Mouse (Mus musculus): ENCODE results near the gene Mepe. TPM values are rescaled to one million over a fixed set of nuclear protein-coding genes. Genes with fewer than 3 reads are reported as not detected.

Mepe gene
- polyA plus RNA-seq, 1 experiment from 2014 or later: not detected

DNA sequence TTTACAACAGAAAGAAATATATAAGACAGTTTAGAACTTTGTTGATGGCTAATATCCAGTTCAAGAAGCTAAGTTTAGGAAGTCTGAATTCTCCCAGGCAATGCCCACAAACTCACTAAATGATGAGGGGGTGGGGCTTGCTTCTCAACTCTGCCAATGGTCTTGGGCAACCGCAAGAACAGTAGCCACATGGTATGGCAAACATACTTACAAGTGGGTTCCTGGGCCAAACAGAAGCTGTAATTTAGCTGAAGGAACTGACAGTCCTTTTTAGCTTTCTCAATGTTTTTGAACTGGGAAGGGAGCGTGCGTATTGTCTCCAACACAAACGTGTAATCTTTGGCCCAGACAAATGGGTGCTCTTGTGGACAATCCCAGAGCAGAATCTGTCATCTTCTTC lies 46.2 kb downstream of the Mepe start:
- Histone ChIP-seq H3K4me1 (ENCODE audit: control insufficient read depth, insufficient read depth, low read depth, low read length) (peaks cover 2% of the 10 kb centered on the region; the same call in 1 of the 2 replicates), H3K4me3 (ENCODE audit: low read length) (no peak overlapping the region), H3K4me2 (ENCODE audit: low read length) (no peak overlapping the region), H3K36me3 (ENCODE audit: control insufficient read depth, insufficient read depth, low read length) (no peaks in the 10 kb centered on the region), H3K9me3 (ENCODE audit: control insufficient read depth, low read length) (no peaks in the 10 kb centered on the region), H3K9ac (ENCODE audit: low read depth, low read length) (no peak overlapping the region), H3K27me3 (replicated peaks; ENCODE audit: control insufficient read depth, insufficient read depth, low read length) (no peaks in the 10 kb centered on the region), H3K27ac (ENCODE audit: low read depth, low read length) (no peak overlapping the region)
- ATAC-seq: no peak
- 90% methylated on average over 4 of the region's 4 CpGs for WGBS

DNA sequence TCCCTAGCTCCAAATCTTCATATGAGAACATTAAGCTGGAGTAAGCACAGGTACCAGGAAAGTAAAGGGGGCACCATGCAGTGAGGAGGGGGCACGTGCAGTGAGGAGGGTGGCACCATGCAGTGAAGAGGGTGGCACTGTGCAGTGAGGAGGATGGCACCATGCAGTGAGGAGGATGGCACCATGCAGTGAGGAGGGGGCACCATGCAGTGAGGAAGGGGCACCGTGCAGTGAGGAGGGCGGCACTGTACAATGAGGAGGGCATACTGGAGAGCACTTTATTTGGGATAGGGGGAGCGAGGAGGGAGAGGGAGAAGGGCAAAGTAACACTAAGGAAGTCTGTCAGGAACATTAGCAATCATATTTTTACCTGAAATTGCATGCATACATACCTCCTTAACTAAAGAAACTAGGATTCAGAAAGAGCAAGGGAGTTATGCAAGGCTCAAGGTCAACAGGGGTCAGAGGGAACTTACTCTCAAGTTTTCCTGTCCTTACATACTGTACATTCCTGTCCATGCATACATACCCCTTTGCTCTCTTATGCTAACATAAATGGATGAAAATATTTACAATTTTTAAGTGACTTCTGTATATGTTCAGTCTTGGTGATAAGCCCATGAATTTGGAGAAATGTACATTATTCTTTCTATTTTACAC lies 48.6 kb downstream of the Mepe start:
- Histone ChIP-seq H3K36me3 (ENCODE audit: control insufficient read depth, insufficient read depth, low read length) (no peaks in the 10 kb centered on the region), H3K4me1 (ENCODE audit: control insufficient read depth, insufficient read depth, low read depth, low read length) (peaks cover 2% of the 10 kb centered on the region; the same call in 1 of the 2 replicates), H3K27me3 (replicated peaks; ENCODE audit: control insufficient read depth, insufficient read depth, low read length) (no peaks in the 10 kb centered on the region), H3K4me2 (ENCODE audit: low read length) (no peak overlapping the region), H3K4me3 (ENCODE audit: low read length) (no peak overlapping the region), H3K27ac (ENCODE audit: low read depth, low read length) (no peak overlapping the region), H3K9me3 (ENCODE audit: control insufficient read depth, low read length) (no peaks in the 10 kb centered on the region), H3K9ac (ENCODE audit: low read depth, low read length) (no peak overlapping the region)
- WGBS: 76% methylated on average over 4 of the region's 4 CpGs
- ATAC-seq: no peak

DNA sequence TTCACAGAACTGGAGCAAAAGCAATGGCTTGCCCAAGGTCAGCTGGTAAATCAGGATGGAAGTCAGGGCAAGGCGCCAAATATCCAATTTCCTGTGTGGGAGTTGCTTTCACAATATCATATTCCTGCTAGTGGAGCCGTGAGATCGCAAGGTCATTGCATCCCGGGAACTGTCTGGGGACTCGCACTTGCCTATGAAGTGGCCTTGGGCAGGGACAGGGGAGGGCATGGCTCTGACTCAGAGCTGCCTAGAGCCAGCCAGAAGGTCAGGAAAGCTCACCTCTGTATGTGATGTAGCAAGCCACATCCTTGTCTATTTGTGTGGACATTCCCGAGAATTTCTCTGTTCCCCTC lies 49.2 kb downstream of the Mepe start:
- H3K36me3 ChIP-seq (ENCODE audit: control insufficient read depth, insufficient read depth, low read length): no peaks in the 10 kb centered on the region
- no peaks in the 10 kb centered on the region for H3K9me3 ChIP-seq (ENCODE audit: control insufficient read depth, low read length)
- H3K4me1 ChIP-seq (ENCODE audit: control insufficient read depth, insufficient read depth, low read depth, low read length): peaks cover 2% of the 10 kb centered on the region; the same call in 1 of the 2 replicates
- no peak overlapping the region for H3K4me3 ChIP-seq (ENCODE audit: low read length)
- H3K4me2 ChIP-seq (ENCODE audit: low read length): no peak overlapping the region
- no peak overlapping the region for H3K9ac ChIP-seq (ENCODE audit: low read depth, low read length)
- no peak for ATAC-seq
- H3K27me3 ChIP-seq (replicated peaks; ENCODE audit: control insufficient read depth, insufficient read depth, low read length): no peaks in the 10 kb centered on the region
- H3K27ac ChIP-seq (ENCODE audit: low read depth, low read length): no peak overlapping the region
- 75% methylated on average over 6 of the region's 6 CpGs for WGBS

DNA sequence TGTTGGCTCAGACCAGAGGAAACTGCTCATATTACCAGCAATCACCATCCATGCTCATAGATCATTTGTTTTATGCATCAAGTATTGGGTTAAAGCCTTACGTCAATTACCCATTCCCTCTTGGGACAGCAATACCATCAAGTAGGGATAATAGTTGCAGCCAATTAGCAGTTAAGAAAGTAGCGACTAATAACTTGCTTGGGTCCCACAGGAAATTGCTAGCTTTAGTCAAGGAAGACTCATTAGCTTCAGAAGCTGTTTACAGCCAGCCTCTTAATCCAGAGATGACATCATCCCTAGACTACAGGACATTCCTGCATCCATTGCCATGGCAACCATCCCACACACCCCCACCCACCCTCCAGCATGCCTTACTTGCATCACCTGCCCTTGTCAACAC lies 50.0 kb downstream of the Mepe start:
- no peak overlapping the region for H3K4me3 ChIP-seq (ENCODE audit: low read length)
- no peaks in the 10 kb centered on the region for H3K9me3 ChIP-seq (ENCODE audit: control insufficient read depth, low read length)
- H3K27me3 ChIP-seq (replicated peaks; ENCODE audit: control insufficient read depth, insufficient read depth, low read length): no peaks in the 10 kb centered on the region
- no peak overlapping the region for H3K4me2 ChIP-seq (ENCODE audit: low read length)
- peaks cover 2% of the 10 kb centered on the region; the same call in 1 of the 2 replicates for H3K4me1 ChIP-seq (ENCODE audit: control insufficient read depth, insufficient read depth, low read depth, low read length)
- H3K36me3 ChIP-seq (ENCODE audit: control insufficient read depth, insufficient read depth, low read length): no peaks in the 10 kb centered on the region
- ATAC-seq: 0 out of 2 replicates have a peak, but pooled peaks have one; percentile 40
- no peak overlapping the region for H3K27ac ChIP-seq (ENCODE audit: low read depth, low read length)
- no peak overlapping the region for H3K9ac ChIP-seq (ENCODE audit: low read depth, low read length)
- WGBS: 58% methylated on average over 2 of the region's 2 CpGs

DNA sequence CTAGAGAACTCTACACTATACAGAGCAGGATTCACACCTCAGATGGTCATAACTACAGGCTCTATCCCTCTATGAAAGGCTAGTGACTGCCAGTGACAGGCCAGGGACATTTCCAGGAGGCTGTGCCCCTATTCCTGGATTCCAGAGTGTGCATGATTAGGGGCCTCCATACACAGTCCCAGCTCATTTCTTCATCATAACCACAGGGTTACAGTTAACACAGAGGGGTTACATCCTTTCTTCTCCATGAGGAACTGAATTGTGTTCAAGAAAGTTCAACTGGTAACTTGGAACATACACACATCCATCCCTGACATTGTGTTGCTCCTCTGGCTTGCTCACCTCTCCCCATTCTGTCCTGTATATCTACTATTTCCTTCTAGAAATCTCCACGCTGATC lies 51.8 kb downstream of the Mepe start:
- Histone ChIP-seq H3K4me2 (ENCODE audit: low read length) (no peak overlapping the region), H3K9ac (ENCODE audit: low read depth, low read length) (no peak overlapping the region), H3K4me3 (ENCODE audit: low read length) (no peak overlapping the region), H3K4me1 (ENCODE audit: control insufficient read depth, insufficient read depth, low read depth, low read length) (peaks cover 2% of the 10 kb centered on the region; the same call in 1 of the 2 replicates), H3K9me3 (ENCODE audit: control insufficient read depth, low read length) (no peaks in the 10 kb centered on the region), H3K36me3 (ENCODE audit: control insufficient read depth, insufficient read depth, low read length) (no peaks in the 10 kb centered on the region), H3K27ac (ENCODE audit: low read depth, low read length) (no peak overlapping the region), H3K27me3 (replicated peaks; ENCODE audit: control insufficient read depth, insufficient read depth, low read length) (no peaks in the 10 kb centered on the region)
- WGBS: 90% methylated on average over 1 of the region's 1 CpGs
- no peak for ATAC-seq

DNA sequence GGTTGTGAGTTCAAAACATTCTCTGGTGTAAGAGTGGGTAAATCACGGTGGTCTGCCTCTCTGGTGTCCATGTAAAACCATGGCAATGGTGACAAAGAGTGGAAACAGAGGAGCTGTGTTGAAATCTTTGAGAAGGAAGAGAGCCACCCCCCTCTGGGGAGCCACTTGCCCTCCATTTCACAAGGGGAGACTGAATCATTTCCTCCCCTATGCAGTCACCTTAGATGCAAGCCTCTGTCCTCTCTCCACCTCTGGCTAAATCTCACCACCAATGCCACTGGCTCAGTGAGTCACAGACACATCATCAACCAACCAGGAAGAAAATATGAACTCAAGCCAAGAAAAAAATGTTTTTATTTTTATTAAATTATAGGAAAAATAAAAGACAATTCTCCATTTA lies 55.4 kb downstream of the Mepe start:
- Histone ChIP-seq H3K36me3 (ENCODE audit: control insufficient read depth, insufficient read depth, low read length) (no peaks in the 10 kb centered on the region), H3K27me3 (replicated peaks; ENCODE audit: control insufficient read depth, insufficient read depth, low read length) (no peaks in the 10 kb centered on the region), H3K9me3 (ENCODE audit: control insufficient read depth, low read length) (no peaks in the 10 kb centered on the region), H3K27ac (ENCODE audit: low read depth, low read length) (no peak overlapping the region), H3K4me2 (ENCODE audit: low read length) (no peak overlapping the region), H3K4me3 (ENCODE audit: low read length) (no peak overlapping the region), H3K4me1 (ENCODE audit: control insufficient read depth, insufficient read depth, low read depth, low read length) (no peaks in the 10 kb centered on the region), H3K9ac (ENCODE audit: low read depth, low read length) (no peak overlapping the region)
- ATAC-seq: no peak
- WGBS: 81% methylated on average over 1 of the region's 1 CpGs

DNA sequence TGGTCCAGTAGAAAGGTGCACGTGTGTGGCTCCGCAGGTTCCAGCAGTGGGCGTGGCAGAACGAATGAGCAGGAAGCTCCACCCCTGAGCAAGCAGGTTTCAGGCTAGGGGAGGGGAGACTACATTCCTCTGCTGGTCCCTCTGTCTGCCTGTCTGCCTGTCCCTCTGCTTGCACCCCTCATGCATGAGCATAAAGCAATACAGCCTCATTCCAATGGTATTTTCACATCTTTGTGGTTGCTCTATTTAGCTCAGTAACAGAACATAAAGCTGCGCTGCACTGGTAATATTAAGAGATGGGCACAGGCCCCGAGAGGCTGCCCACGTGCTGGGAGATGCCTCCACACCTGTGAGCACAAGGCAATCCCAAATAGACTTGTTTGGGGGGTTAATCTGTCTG lies 56.5 kb downstream of the Mepe start:
- Histone ChIP-seq H3K27ac (ENCODE audit: low read depth, low read length) (no peak overlapping the region), H3K27me3 (replicated peaks; ENCODE audit: control insufficient read depth, insufficient read depth, low read length) (no peaks in the 10 kb centered on the region), H3K9me3 (ENCODE audit: control insufficient read depth, low read length) (no peaks in the 10 kb centered on the region), H3K9ac (ENCODE audit: low read depth, low read length) (no peak overlapping the region), H3K36me3 (ENCODE audit: control insufficient read depth, insufficient read depth, low read length) (no peaks in the 10 kb centered on the region), H3K4me3 (ENCODE audit: low read length) (no peak overlapping the region), H3K4me1 (ENCODE audit: control insufficient read depth, insufficient read depth, low read depth, low read length) (no peaks in the 10 kb centered on the region), H3K4me2 (ENCODE audit: low read length) (no peak overlapping the region)
- 74% methylated on average over 3 of the region's 7 CpGs for WGBS
- no peak for ATAC-seq

DNA sequence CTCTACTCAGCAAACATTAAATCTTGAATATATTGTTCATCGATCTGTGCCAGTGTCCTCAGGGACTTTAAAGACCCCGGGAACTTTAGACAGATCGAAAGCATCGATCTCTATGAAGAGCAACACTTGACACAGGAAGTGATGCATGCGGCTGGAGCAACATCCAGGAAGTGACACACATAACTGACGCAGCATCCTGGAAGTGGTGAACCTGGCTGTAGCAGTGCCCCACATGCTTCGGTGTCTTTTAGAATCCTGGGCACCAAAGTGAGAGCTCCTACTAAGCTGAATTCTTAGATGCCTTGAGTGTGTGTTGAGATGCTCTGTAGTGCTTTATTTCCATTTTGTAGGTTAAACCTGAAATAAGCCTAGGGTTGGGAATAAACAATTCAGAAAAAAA lies 59.4 kb downstream of the Mepe start:
- H3K9ac ChIP-seq (ENCODE audit: low read depth, low read length): no peak overlapping the region
- 94% methylated on average over 7 of the region's 7 CpGs for WGBS

DNA sequence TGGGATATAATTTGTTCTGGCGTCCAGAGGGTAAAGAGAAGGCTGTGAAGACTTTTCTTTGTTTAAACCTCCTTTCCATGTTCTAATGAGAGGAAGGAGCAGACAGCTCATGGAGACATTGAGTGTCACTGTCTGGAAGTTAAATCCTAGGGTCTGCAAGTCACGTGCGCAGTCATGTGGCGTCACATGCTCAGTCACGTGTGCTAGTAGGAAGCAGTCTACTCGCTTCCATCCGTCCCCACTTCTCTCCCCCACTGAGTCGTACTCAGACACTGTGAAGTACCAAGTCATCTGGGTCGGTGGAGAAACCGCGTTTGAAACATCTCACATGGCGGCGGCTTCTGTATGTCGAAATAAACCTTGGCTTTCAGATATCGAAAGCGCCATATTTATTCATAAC lies 60.4 kb downstream of the Mepe start:
- no peaks in the 10 kb centered on the region for H3K4me1 ChIP-seq (ENCODE audit: control insufficient read depth, insufficient read depth, low read depth, low read length)
- H3K9me3 ChIP-seq (ENCODE audit: control insufficient read depth, low read length): no peaks in the 10 kb centered on the region
- no peak for ATAC-seq
- 93% methylated on average over 16 of the region's 16 CpGs for WGBS
- H3K36me3 ChIP-seq (ENCODE audit: control insufficient read depth, insufficient read depth, low read length): no peaks in the 10 kb centered on the region
- H3K27ac ChIP-seq (ENCODE audit: low read depth, low read length): no peak overlapping the region
- H3K4me2 ChIP-seq (ENCODE audit: low read length): no peak overlapping the region
- H3K4me3 ChIP-seq (ENCODE audit: low read length): no peak overlapping the region
- H3K9ac ChIP-seq (ENCODE audit: low read depth, low read length): no peak overlapping the region
- H3K27me3 ChIP-seq (replicated peaks; ENCODE audit: control insufficient read depth, insufficient read depth, low read length): no peaks in the 10 kb centered on the region

More for the DNA sequence above, 59.4 kb downstream of the Mepe start:
- Histone ChIP-seq H3K27me3 (replicated peaks; ENCODE audit: control insufficient read depth, insufficient read depth, low read length) (no peaks in the 10 kb centered on the region), H3K9me3 (ENCODE audit: control insufficient read depth, low read length) (no peaks in the 10 kb centered on the region), H3K27ac (ENCODE audit: low read depth, low read length) (no peak overlapping the region), H3K36me3 (ENCODE audit: control insufficient read depth, insufficient read depth, low read length) (no peaks in the 10 kb centered on the region), H3K4me3 (ENCODE audit: low read length) (no peak overlapping the region), H3K4me1 (ENCODE audit: control insufficient read depth, insufficient read depth, low read depth, low read length) (no peaks in the 10 kb centered on the region), H3K4me2 (ENCODE audit: low read length) (no peak overlapping the region)
- ATAC-seq: no peak

DNA sequence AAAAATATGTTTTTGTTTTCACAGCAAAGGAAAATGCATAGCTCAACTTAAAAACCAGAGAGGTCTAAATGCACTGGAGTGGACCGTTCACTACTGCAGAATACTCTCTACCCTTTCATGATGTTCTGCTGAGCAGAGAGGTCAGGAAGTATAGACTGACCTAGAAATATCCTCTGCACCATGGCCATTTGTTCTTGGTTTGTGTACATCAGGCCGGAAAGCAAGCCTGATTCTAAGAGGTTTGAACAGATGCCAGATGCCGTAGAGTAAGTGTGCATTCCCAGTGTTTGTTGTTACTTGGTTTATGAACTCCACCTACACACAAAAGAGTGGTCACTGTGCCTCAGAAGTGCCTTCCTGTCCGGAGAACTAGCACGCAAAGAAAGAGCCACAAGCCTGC lies 61.8 kb downstream of the Mepe start:
- Histone ChIP-seq H3K4me3 (ENCODE audit: low read length) (no peak overlapping the region), H3K27ac (ENCODE audit: low read depth, low read length) (no peak overlapping the region), H3K36me3 (ENCODE audit: control insufficient read depth, insufficient read depth, low read length) (no peaks in the 10 kb centered on the region), H3K4me2 (ENCODE audit: low read length) (no peak overlapping the region), H3K9ac (ENCODE audit: low read depth, low read length) (no peak overlapping the region), H3K4me1 (ENCODE audit: control insufficient read depth, insufficient read depth, low read depth, low read length) (no peaks in the 10 kb centered on the region), H3K9me3 (ENCODE audit: control insufficient read depth, low read length) (no peaks in the 10 kb centered on the region), H3K27me3 (replicated peaks; ENCODE audit: control insufficient read depth, insufficient read depth, low read length) (no peaks in the 10 kb centered on the region)
- WGBS: 75% methylated on average over 5 of the region's 5 CpGs
- no peak for ATAC-seq
